Mouse (Mus musculus) midbrain, embryonic 13.5 days (tissue): ENCODE data around the gene Fchsd2. TPM values are rescaled to one million over a fixed set of nuclear protein-coding genes. Genes with fewer than 3 reads are reported as not detected.
A peak's percentile ranks its signal among the peaks of the same experiment; 100 is the strongest.

Source experiments
- ATAC-seq: fragments of 200-750 bp; cut with Nextera tagmentation; 2 replicates; pipeline ENCODE4 v1.8.0; 2017; ENCODE audit warnings: mild to moderate bottlenecking, moderate TSS enrichment, moderate library complexity
- H3K27ac ChIP-seq: fragments of 300-500 bp; sonication (generic); 2 replicates; pipeline ENCODE4 v1.5.1; 2015; ENCODE audit warnings: inconsistent platforms, mild to moderate bottlenecking, moderate library complexity
- H3K27me3 ChIP-seq: fragments of 300-500 bp; sonication (generic); 2 replicates; pipeline ENCODE4 v1.6.1; 2015; ENCODE audit warnings: mild to moderate bottlenecking, inconsistent platforms
- H3K36me3 ChIP-seq: fragments of 300-500 bp; sonication (generic); 2 replicates; pipeline ENCODE4 v1.6.1; 2015; ENCODE audit warnings: mild to moderate bottlenecking, inconsistent platforms
- H3K4me1 ChIP-seq: fragments of 300-500 bp; sonication (generic); replicated peaks from 2 replicates; pipeline ENCODE4 v1.6.1; 2015; ENCODE audit warnings: inconsistent platforms
- H3K4me2 ChIP-seq: fragments of 300-500 bp; sonication (generic); replicated peaks from 2 replicates; pipeline ENCODE4 v1.6.1; 2015; ENCODE audit warnings: moderate library complexity, mild to moderate bottlenecking, inconsistent platforms
- H3K4me3 ChIP-seq: fragments of 300-500 bp; sonication (generic); replicated peaks from 2 replicates; pipeline ENCODE4 v1.5.1; 2015; ENCODE audit warnings: mild to moderate bottlenecking, inconsistent platforms
- H3K9ac ChIP-seq: fragments of 300-500 bp; sonication (generic); replicated peaks from 2 replicates; pipeline ENCODE4 v1.6.1; 2015; ENCODE audit warnings: mild to moderate bottlenecking, inconsistent platforms
- H3K9me3 ChIP-seq: fragments of 300-500 bp; sonication (generic); 2 replicates; pipeline ENCODE4 v1.6.1; 2016; ENCODE audit warnings: mild to moderate bottlenecking, inconsistent platforms
- WGBS: fragments of 180-500 bp; shearing (Covaris S2); methylation state at CpG from one replicate; pipeline ENCODE4 v1.1.7; 2015; 5-methylcytosine and 5-hydroxymethylcytosine counted together
- polyA plus RNA-seq: library from polyadenylated mRNA; unstranded; fragments of >200 nt; fragmentation: Nextera tagmentation; extraction: Ambion mirVana; gene quantifications from 2 replicates; pipeline ENCODE4 v1.2.1, GENCODE M21; 2015

Fchsd2 gene
- polyA plus RNA-seq, 1 experiment from 2014 or later = 37.5 TPM

- Histone ChIP-seq H3K4me3 (no peak overlapping the region), H3K9ac (no peak overlapping the region), H3K4me1 (peaks cover 21% of the 10 kb centered on the region), H3K4me2 (no peak overlapping the region), H3K27me3 (no peaks in the 10 kb centered on the region), H3K27ac (0 out of 2 replicates have a peak overlapping the region, but pooled peaks have one; percentile 30), H3K9me3 (no peaks in the 10 kb centered on the region), H3K36me3 (no peaks in the 10 kb centered on the region; the same call in 1 of the 2 replicates)
- ATAC-seq = no peak
- 72% methylated on average over 3 of the region's 3 CpGs for WGBS
Observed at GRCm38 (mm10) chr7:101232716-101233115, 140.1 kb downstream of the Fchsd2 start.

GRCm38 (mm10) chr7:101236712-101237473 is 144.2 kb downstream of the Fchsd2 start:
- Histone ChIP-seq H3K27ac (peak overlapping the region; percentile 74), H3K4me1 (peaks cover 20% of the 10 kb centered on the region), H3K4me2 (no peak overlapping the region; the same call in 1 of the 2 replicates), H3K9ac (no peak overlapping the region), H3K4me3 (no peak overlapping the region), H3K27me3 (no peaks in the 10 kb centered on the region), H3K36me3 (peaks cover 7% of the 10 kb centered on the region), H3K9me3 (no peaks in the 10 kb centered on the region)
- peak; percentile 82 for ATAC-seq
- 55% methylated on average over 8 of the region's 8 CpGs for WGBS

- 93% methylated on average over 4 of the region's 4 CpGs for WGBS
- no peak for ATAC-seq
- no peaks in the 10 kb centered on the region for H3K4me1 ChIP-seq
- no peak overlapping the region for H3K27ac ChIP-seq
- H3K9ac ChIP-seq = no peak overlapping the region
- no peaks in the 10 kb centered on the region for H3K27me3 ChIP-seq
- H3K9me3 ChIP-seq = no peaks in the 10 kb centered on the region
- no peak overlapping the region for H3K4me3 ChIP-seq
- H3K36me3 ChIP-seq = peaks cover 21% of the 10 kb centered on the region
- no peak overlapping the region for H3K4me2 ChIP-seq
Observed at GRCm38 (mm10) chr7:101248760-101249159, 156.1 kb downstream of the Fchsd2 start.

- Histone ChIP-seq H3K27ac (no peak overlapping the region), H3K36me3 (peaks cover 23% of the 10 kb centered on the region), H3K4me2 (no peak overlapping the region), H3K27me3 (no peaks in the 10 kb centered on the region), H3K9ac (no peak overlapping the region), H3K4me3 (no peak overlapping the region), H3K9me3 (no peaks in the 10 kb centered on the region), H3K4me1 (no peaks in the 10 kb centered on the region)
- no peak for ATAC-seq
- WGBS = 84% methylated on average over 2 of the region's 2 CpGs
Observed at GRCm38 (mm10) chr7:101249173-101249572, 156.5 kb downstream of the Fchsd2 start.

- WGBS = 83% methylated on average over 2 of the region's 2 CpGs
- Histone ChIP-seq H3K9ac (no peak overlapping the region), H3K9me3 (no peaks in the 10 kb centered on the region), H3K4me2 (no peak overlapping the region), H3K27me3 (no peaks in the 10 kb centered on the region), H3K36me3 (peaks cover 34% of the 10 kb centered on the region), H3K4me1 (no peaks in the 10 kb centered on the region), H3K4me3 (no peak overlapping the region), H3K27ac (no peak overlapping the region)
- no peak for ATAC-seq
Observed at GRCm38 (mm10) chr7:101253071-101253470, 160.4 kb downstream of the Fchsd2 start.

GRCm38 (mm10) chr7:101258482-101258881 is 165.8 kb downstream of the Fchsd2 start:
- no peak overlapping the region for H3K4me2 ChIP-seq
- no peaks in the 10 kb centered on the region for H3K9me3 ChIP-seq
- H3K9ac ChIP-seq = no peak overlapping the region
- H3K4me1 ChIP-seq = peaks cover under 1% of the 10 kb centered on the region; the same call in 1 of the 2 replicates
- H3K36me3 ChIP-seq = peaks cover 46% of the 10 kb centered on the region
- H3K27me3 ChIP-seq = no peaks in the 10 kb centered on the region
- no peak overlapping the region for H3K27ac ChIP-seq
- no peak overlapping the region for H3K4me3 ChIP-seq
- no peak for ATAC-seq

- H3K9ac ChIP-seq = no peak overlapping the region
- no peaks in the 10 kb centered on the region for H3K9me3 ChIP-seq
- peaks cover 30% of the 10 kb centered on the region for H3K36me3 ChIP-seq
- 71% methylated on average over 4 of the region's 4 CpGs for WGBS
- H3K4me2 ChIP-seq = no peak overlapping the region
- ATAC-seq = no peak
- H3K27ac ChIP-seq = no peak overlapping the region
- H3K27me3 ChIP-seq = no peaks in the 10 kb centered on the region
- peaks cover 3% of the 10 kb centered on the region; the same call in 1 of the 2 replicates for H3K4me1 ChIP-seq
- no peak overlapping the region for H3K4me3 ChIP-seq
Observed at GRCm38 (mm10) chr7:101261941-101262546, 169.4 kb downstream of the Fchsd2 start.

GRCm38 (mm10) chr7:101263511-101263910 is 170.8 kb downstream of the Fchsd2 start:
- no peak overlapping the region for H3K27ac ChIP-seq
- H3K9ac ChIP-seq = no peak overlapping the region
- H3K4me3 ChIP-seq = no peak overlapping the region
- ATAC-seq = no peak
- H3K9me3 ChIP-seq = no peaks in the 10 kb centered on the region
- peaks cover 30% of the 10 kb centered on the region for H3K36me3 ChIP-seq
- H3K27me3 ChIP-seq = no peaks in the 10 kb centered on the region
- peaks cover 3% of the 10 kb centered on the region; the same call in 1 of the 2 replicates for H3K4me1 ChIP-seq
- H3K4me2 ChIP-seq = no peak overlapping the region

- ATAC-seq = no peak
- Histone ChIP-seq H3K4me1 (peaks cover 3% of the 10 kb centered on the region; the same call in 1 of the 2 replicates), H3K9ac (no peak overlapping the region), H3K27me3 (no peaks in the 10 kb centered on the region), H3K36me3 (peaks cover 13% of the 10 kb centered on the region), H3K4me2 (no peak overlapping the region), H3K27ac (no peak overlapping the region), H3K4me3 (no peak overlapping the region), H3K9me3 (no peaks in the 10 kb centered on the region)
- 81% methylated on average over 3 of the region's 3 CpGs for WGBS
Observed at GRCm38 (mm10) chr7:101267457-101268259, 175.0 kb downstream of the Fchsd2 start.

GRCm38 (mm10) chr7:101271602-101272001 is 178.9 kb downstream of the Fchsd2 start:
- 89% methylated on average over 1 of the region's 1 CpGs for WGBS
- Histone ChIP-seq H3K4me1 (no peaks in the 10 kb centered on the region), H3K27ac (no peak overlapping the region), H3K9me3 (no peaks in the 10 kb centered on the region), H3K27me3 (no peaks in the 10 kb centered on the region), H3K36me3 (peaks cover 36% of the 10 kb centered on the region), H3K9ac (no peak overlapping the region), H3K4me3 (no peak overlapping the region), H3K4me2 (no peak overlapping the region)
- no peak for ATAC-seq

GRCm38 (mm10) chr7:101272466-101273160 is 179.9 kb downstream of the Fchsd2 start:
- ATAC-seq = no peak
- Histone ChIP-seq H3K9ac (no peak overlapping the region), H3K4me2 (no peak overlapping the region), H3K36me3 (peaks cover 46% of the 10 kb centered on the region), H3K4me3 (no peak overlapping the region), H3K27ac (no peak overlapping the region), H3K4me1 (no peaks in the 10 kb centered on the region), H3K27me3 (no peaks in the 10 kb centered on the region), H3K9me3 (no peaks in the 10 kb centered on the region)
- WGBS = 94% methylated on average over 8 of the region's 8 CpGs
